Mouse (Mus musculus) kidney, adult 2 months (tissue): ENCODE data around the gene Tmem150c. TPM values are rescaled to one million over a fixed set of nuclear protein-coding genes. Genes with fewer than 3 reads are reported as not detected.
A peak's percentile ranks its signal among the peaks of the same experiment; 100 is the strongest.

Source experiments
- DNase-seq: peaks from one replicate; pipeline ENCODE4 v3.0.0; 2021
- H3K27ac ChIP-seq: fragments of 200-500 bp; 2 replicates; pipeline ENCODE4 v1.5.1; 2012; ENCODE audit warnings: low read depth, low read length, control low read depth, inconsistent platforms; ENCODE audit not compliant: insufficient read depth
- H3K27me3 ChIP-seq: fragments of 200-500 bp; replicated peaks from 2 replicates; pipeline ENCODE4 v1.6.1; 2012; ENCODE audit warnings: mild to moderate bottlenecking, moderate library complexity, low read length, inconsistent platforms; ENCODE audit not compliant: control insufficient read depth, insufficient read depth
- H3K36me3 ChIP-seq: fragments of 200-500 bp; 2 replicates; pipeline ENCODE4 v1.6.1; 2012; ENCODE audit warnings: mild to moderate bottlenecking, moderate library complexity, low read length, inconsistent platforms; ENCODE audit not compliant: control insufficient read depth, insufficient read depth
- H3K4me1 ChIP-seq: fragments of 200-500 bp; 2 replicates; pipeline ENCODE4 v1.6.1; 2011; ENCODE audit warnings: low read length; ENCODE audit not compliant: control insufficient read depth, insufficient read depth
- H3K4me3 ChIP-seq: fragments of 200-500 bp; 2 replicates; pipeline ENCODE4 v1.5.1; 2011; ENCODE audit warnings: mild to moderate bottlenecking, low read depth, low read length, control low read depth; ENCODE audit not compliant: insufficient read depth
- CTCF ChIP-seq: fragments of 200-500 bp; conservative IDR thresholded peaks from 2 replicates; pipeline ENCODE4 v1.5.1; 2011; ENCODE audit warnings: low read depth, mild to moderate bottlenecking, control low read depth, low read length, moderate library complexity, mixed read lengths; ENCODE audit not compliant: insufficient read depth, insufficient read length
- POLR2A ChIP-seq: fragments of 200-500 bp; IDR thresholded peaks from one replicate; pipeline ENCODE4 v1.6.1; 2011; ENCODE audit warnings: low read depth, low read length, control low read depth
- WGBS: fragments of 180-500 bp; shearing (Covaris S2); methylation state at CpG from one replicate; pipeline ENCODE4 v1.1.7; 2018; 5-methylcytosine and 5-hydroxymethylcytosine counted together
- polyA plus RNA-seq: library from polyadenylated mRNA; depleted of rRNA; stranded (reverse); fragments of >200 nt; gene quantifications from 2 replicates; pipeline ENCODE4 v1.2.3, GENCODE M21; 2012

Gene Tmem150c
- polyA plus RNA-seq, 1 experiment, result 9.9 TPM

DNA sequence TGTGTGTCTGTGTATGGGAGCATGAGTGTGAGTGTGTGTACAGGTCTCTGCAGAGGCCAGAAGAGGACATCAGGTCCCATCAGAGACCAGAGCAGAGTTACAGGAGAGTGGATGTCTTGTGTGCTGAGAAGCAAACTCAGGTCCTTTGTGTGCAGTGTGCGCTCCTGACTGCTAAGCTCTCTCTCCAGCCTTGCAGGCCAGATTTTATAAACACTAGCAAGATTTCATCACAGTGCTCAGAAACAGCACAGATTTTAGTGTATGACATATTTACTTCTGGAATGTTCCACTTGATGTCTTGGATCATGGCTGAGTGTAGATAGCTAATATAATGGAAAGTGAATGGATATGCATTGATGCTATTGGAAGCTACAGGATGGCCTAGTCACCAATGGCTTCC, 57.2 kb downstream of the Tmem150c start:
- 97% methylated on average over 1 of the region's 1 CpGs for WGBS
- DNase-seq, result no peak

DNA sequence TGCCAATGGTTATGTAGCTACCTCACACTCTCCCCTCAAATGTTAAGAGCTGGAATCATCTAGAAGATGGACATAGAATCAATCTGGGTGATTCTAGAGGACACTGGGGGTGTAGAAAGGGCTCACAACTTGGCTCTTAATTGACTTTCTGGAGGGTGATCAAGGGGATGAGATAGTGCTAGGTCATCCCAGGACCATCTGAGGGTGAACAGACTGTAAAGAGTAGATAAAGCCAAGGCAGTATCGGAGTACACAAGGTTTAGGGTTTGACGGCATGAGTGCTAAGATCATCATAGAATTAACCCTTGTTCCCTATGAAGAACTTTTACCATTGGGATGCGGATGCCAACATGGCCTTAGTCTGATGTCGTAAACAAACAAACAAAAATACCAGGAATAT, 61.6 kb downstream of the Tmem150c start:
- no peak for DNase-seq
- H3K4me1 ChIP-seq, result no peaks in the 10 kb centered on the region
- H3K4me3 ChIP-seq, result no peak overlapping the region
- no peaks in the 10 kb centered on the region for H3K27me3 ChIP-seq
- no peaks in the 10 kb centered on the region for H3K36me3 ChIP-seq
- no peak for TF ChIP-seq POLR2A
- TF ChIP-seq CTCF, result no peak
- H3K27ac ChIP-seq, result no peak overlapping the region
- WGBS, result 93% methylated on average over 4 of the region's 4 CpGs

More for the DNA sequence above, 57.2 kb downstream of the Tmem150c start:
- H3K27ac ChIP-seq, result no peak overlapping the region
- TF ChIP-seq CTCF, result no peak
- TF ChIP-seq POLR2A, result no peak
- H3K4me1 ChIP-seq, result no peaks in the 10 kb centered on the region
- no peaks in the 10 kb centered on the region for H3K27me3 ChIP-seq
- no peak overlapping the region for H3K4me3 ChIP-seq
- H3K36me3 ChIP-seq, result no peaks in the 10 kb centered on the region

DNA sequence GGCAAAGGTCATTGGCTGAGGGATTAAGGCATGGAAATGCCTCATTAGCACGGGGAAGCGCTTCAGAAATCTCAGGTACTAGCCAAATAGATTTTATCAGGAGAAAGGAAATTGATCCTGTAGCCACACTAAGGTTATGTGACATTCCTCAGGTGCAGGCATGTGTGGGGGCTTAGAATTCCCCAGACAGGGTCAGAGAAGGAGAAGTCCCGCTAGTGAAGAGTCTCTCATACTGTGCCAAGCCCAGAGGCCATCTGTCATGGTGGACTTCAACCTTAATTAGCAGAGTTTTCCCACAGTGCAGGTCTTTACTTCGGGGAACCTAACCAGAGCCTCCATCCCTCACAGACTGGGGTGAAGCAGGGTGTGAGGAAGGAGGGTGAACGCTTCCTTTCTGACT, 62.7 kb downstream of the Tmem150c start:
- Histone ChIP-seq H3K4me3 (no peak overlapping the region), H3K27ac (no peak overlapping the region), H3K27me3 (no peaks in the 10 kb centered on the region), H3K4me1 (no peaks in the 10 kb centered on the region), H3K36me3 (no peaks in the 10 kb centered on the region)
- no peak for TF ChIP-seq POLR2A
- TF ChIP-seq CTCF, result no peak
- WGBS, result 41% methylated on average over 5 of the region's 5 CpGs
- peak; percentile 22 for DNase-seq

DNA sequence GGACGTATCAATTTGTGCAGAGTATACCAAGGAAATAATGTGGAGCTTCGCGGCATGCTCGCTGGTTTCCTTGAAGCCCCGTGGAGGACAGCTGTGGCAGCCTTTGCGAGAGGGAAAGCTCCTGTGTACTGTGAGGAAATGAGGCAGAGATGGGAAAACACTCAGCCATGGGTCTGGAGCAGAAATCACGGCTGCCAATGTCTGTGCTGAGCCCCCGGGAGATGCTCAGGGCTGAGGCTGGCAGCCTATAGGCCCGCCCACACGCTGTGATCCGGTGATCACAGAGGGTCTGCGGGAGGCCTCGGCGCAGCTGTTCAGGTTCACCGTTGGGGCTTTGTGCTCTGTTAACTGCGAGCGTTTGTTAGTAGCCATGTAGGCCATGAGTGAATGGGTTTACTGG, 68.0 kb downstream of the Tmem150c start:
- no peak for DNase-seq
- TF ChIP-seq CTCF (no peak), POLR2A (no peak)
- 27% methylated on average over 17 of the region's 17 CpGs for WGBS
- no peaks in the 10 kb centered on the region for H3K27me3 ChIP-seq
- H3K4me1 ChIP-seq, result no peaks in the 10 kb centered on the region
- H3K36me3 ChIP-seq, result no peaks in the 10 kb centered on the region
- no peak overlapping the region for H3K4me3 ChIP-seq
- H3K27ac ChIP-seq, result no peak overlapping the region

DNA sequence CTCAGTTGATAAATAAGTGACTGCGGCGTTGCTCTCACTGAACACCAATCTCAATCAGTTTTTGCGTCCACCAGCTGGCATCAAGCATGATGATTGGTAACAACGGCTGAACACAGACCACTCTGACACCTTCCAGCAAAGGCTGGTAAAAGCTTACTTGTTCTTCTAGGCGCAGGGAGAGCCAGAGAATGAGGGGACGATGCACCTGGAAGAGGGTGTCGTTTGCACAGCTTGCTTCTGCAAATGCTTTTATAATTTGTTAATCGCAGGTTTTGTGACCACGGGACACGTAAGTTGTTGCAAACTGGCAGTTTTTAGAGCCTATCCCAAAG, 68.4 kb downstream of the Tmem150c start:
- no peak for DNase-seq
- TF ChIP-seq POLR2A (no peak), CTCF (no peak)
- no peaks in the 10 kb centered on the region for H3K27me3 ChIP-seq
- no peak overlapping the region for H3K4me3 ChIP-seq
- H3K27ac ChIP-seq, result no peak overlapping the region
- H3K4me1 ChIP-seq, result no peaks in the 10 kb centered on the region
- WGBS, result 47% methylated on average over 10 of the region's 10 CpGs
- no peaks in the 10 kb centered on the region for H3K36me3 ChIP-seq

DNA sequence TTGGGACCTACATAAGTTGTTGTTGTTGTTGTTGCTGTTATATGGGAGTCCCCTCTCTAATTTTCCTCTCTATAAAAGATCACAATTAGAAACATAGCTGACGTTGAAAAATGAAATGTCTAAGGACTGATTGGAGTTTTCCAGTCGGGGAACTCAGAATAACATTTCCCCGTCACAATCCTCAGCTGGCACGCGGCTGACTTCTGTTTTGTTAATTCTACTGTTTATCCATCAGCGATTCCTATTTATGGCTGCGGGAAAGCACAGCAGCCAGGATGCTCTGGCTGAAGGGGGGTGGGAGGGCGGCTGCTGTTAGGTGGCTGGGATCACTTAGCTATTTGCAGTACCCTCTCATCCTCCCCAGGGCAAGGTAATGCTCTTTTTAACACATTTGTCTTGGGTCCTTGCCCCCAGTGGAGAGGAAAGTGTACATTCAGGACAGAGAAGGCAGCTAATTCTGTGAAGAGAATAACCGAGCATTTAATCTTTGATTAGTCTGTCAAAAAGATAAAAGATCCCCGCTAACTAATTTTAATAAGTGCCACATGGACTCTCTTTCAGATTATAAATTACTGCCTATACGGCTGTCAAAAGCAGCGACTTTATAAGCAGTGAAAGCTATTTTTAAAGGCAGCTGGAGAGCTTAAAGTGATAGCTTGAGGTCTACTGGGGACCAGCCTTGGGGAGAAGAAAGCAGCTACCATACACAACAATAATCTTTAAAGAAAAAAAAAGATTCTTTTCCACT, 68.9 kb downstream of the Tmem150c start:
- Histone ChIP-seq H3K4me1 (no peaks in the 10 kb centered on the region), H3K27me3 (no peaks in the 10 kb centered on the region), H3K4me3 (no peak overlapping the region), H3K36me3 (no peaks in the 10 kb centered on the region), H3K27ac (no peak overlapping the region)
- no peak for DNase-seq
- TF ChIP-seq CTCF (no peak), POLR2A (no peak)
- WGBS, result 40% methylated on average over 12 of the region's 12 CpGs

DNA sequence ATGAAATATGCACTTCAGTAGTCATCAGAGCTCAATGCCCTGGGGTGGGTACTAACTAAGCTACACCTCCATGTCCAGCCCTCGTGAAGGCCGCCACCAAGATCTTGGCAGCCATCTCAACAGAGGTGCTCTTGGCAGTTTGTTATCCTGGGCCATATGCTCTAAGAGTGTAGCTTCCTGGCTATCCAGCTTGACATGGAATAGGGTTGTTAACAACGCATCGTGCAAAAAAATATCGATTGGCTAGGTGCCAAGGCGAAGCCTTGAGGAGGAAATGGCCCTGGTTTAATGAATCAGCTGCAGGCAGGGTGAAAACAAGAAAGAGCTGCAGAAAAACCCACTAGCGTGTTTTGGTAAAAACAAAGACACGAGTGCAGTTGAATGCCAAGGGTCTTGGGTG, 74.5 kb downstream of the Tmem150c start:
- H3K36me3 ChIP-seq, result no peaks in the 10 kb centered on the region
- H3K27me3 ChIP-seq, result no peaks in the 10 kb centered on the region
- H3K4me1 ChIP-seq, result no peaks in the 10 kb centered on the region
- TF ChIP-seq POLR2A, result no peak
- TF ChIP-seq CTCF, result no peak
- no peak overlapping the region for H3K4me3 ChIP-seq
- 56% methylated on average over 8 of the region's 8 CpGs for WGBS
- DNase-seq, result no peak
- H3K27ac ChIP-seq, result no peak overlapping the region

DNA sequence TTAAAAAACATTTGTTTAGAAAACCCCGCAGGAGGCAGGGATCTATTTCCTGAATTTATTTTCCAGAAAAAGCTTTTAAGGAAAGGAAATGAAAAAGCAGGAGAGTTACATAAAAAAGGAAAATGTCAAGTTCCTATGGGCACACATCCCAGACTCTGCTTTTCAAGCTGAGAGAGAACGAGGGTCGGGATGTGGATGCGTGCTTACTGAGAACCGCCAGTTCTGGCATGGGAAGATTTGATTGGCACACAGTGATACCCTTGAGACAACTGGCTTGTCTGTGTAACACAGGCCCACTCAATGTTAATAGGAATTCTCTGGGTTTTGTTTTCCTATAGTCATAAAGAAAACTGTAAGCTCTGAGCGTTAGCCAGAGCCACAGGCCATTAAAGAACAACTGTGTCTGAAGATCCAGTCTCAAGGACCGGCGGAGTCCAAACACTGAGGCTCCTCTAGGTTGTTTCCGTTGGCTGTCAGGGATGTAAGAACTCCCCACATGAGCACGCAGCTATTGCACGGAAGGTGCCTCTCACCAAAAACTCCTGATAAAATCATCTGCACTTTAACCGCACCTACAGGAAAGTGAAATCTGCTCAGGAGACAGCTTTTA, 75.5 kb downstream of the Tmem150c start:
- no peak overlapping the region for H3K27ac ChIP-seq
- DNase-seq, result no peak
- 62% methylated on average over 12 of the region's 12 CpGs for WGBS

More for the DNA sequence above, 75.5 kb downstream of the Tmem150c start:
- no peaks in the 10 kb centered on the region for H3K4me1 ChIP-seq
- no peaks in the 10 kb centered on the region for H3K36me3 ChIP-seq
- TF ChIP-seq CTCF (no peak), POLR2A (no peak)
- no peak overlapping the region for H3K4me3 ChIP-seq
- no peaks in the 10 kb centered on the region for H3K27me3 ChIP-seq
